22 mouse cellular contexts compared by ENCODE assay signal in the genomic region with DNA sequence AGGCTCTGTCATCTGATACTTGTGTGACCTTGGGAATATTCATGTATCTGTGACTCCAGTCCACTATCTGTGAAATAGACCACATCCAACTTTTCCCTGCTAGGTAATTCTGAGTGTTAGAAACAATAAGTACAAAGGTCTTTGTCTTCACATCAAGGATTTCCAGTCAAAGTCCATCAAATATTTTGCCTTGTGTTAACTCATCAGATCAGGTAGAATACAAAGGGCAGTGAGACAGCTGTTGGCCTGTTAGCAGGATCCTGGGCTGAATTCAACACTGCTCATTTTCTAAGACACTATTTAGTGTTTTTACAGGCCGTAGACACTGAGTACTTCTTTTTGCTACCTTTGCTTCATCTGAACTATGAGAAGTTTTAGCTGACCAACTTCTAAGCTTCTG.
DNase-seq lines count a peak whose midpoint lies in the region; ATAC-seq and TF ChIP-seq lines count a peak whose summit lies in the region.
"Had no signal": no experiment of that assay in that cellular context is flagged by ENCODE, and none has a peak within 500 bp of the region (broad histone marks: within the 10 kb centered on the region; RNA-seq: fewer than 3 reads in every experiment).

No protein-coding gene starts in this region.

- H3K9ac ChIP-seq in kidney, embryonic 14.5 days (ENCODE audit: low read depth, low read length): no peak overlapping the region

- no peaks in the 10 kb centered on the region for H3K9me3 ChIP-seq in kidney, embryonic 14.5 days (ENCODE audit: control insufficient read depth, low read length)
- H3K9me3 ChIP-seq: G1E had no signal

- no peak for TF ChIP-seq CTCF in kidney, adult 2 months (conservative IDR thresholded peaks at IDR 0.05; ENCODE audit: insufficient read depth, insufficient read length, low read depth, low read length)

- peak; percentile 68 for DNase-seq in kidney, adult 2 months
- DNase-seq in kidney, adult 18-20 months: no peak
- DNase-seq in kidney, adult 8-10 months: peak; percentile 4 to 41
- DNase-seq in kidney, postnatal 14 days: no peak
- DNase-seq in kidney, adult 9 months: peak; percentile 71
- peak; percentile 8 to 51 for DNase-seq in kidney, postnatal 36 days
- no peak for DNase-seq in kidney, adult 11 months
- DNase-seq: adrenal gland, adult 2 months; adrenal gland, adult 8-10 months; adrenal gland, postnatal 10 days; adrenal gland, postnatal 14 days; adrenal gland, postnatal 25 days; adrenal gland, postnatal 36 days; B cell, adult 2 months; cerebellum, adult 11 months; cerebellum, adult 11-12 months had no signal

- WGBS in kidney, adult 2 months: 59% methylated on average over 1 of the region's 1 CpGs
- WGBS in kidney, embryonic 14.5 days: 89% methylated on average over 1 of the region's 1 CpGs

- no peak for TF ChIP-seq POLR2A in kidney, adult 2 months (IDR thresholded peaks at IDR 0.05; ENCODE audit: low read depth, low read length)

- no peaks in the 10 kb centered on the region for H3K36me3 ChIP-seq in kidney, adult 2 months (ENCODE audit: control insufficient read depth, insufficient read depth, low read length)
- H3K36me3 ChIP-seq in kidney, embryonic 14.5 days (ENCODE audit: control insufficient read depth, insufficient read depth, low read length): no peaks in the 10 kb centered on the region
- H3K36me3 ChIP-seq: G1E had no signal

- no peaks in the 10 kb centered on the region for H3K4me1 ChIP-seq in kidney, adult 2 months (ENCODE audit: control insufficient read depth, insufficient read depth, low read length)
- H3K4me1 ChIP-seq in kidney, embryonic 14.5 days (ENCODE audit: control insufficient read depth, insufficient read depth, low read length): no peaks in the 10 kb centered on the region

- H3K4me3 ChIP-seq in kidney, adult 2 months (ENCODE audit: insufficient read depth, low read depth, low read length): no peak overlapping the region
- no peak overlapping the region for H3K4me3 ChIP-seq in kidney, embryonic 14.5 days (ENCODE audit: low read length)

- ATAC-seq in kidney, embryonic 14.5 days (ENCODE audit: low FRiP score, low TSS enrichment): no peak
- ATAC-seq: activated CD4-positive, CD25-positive, alpha-beta regulatory T cell, adult 4 months; CD4-positive, CD25-positive, alpha-beta regulatory T cell, adult 4 months; Patski had no signal

- no peak overlapping the region for H3K4me2 ChIP-seq in kidney, embryonic 14.5 days (replicated peaks; ENCODE audit: low read depth, low read length)

- no peak overlapping the region for H3K27ac ChIP-seq in kidney, adult 2 months (ENCODE audit: insufficient read depth, low read depth, low read length)
- H3K27ac ChIP-seq in kidney, embryonic 14.5 days (ENCODE audit: low read depth, low read length): no peak overlapping the region

- no peaks in the 10 kb centered on the region for H3K27me3 ChIP-seq in kidney, adult 2 months (replicated peaks; ENCODE audit: control insufficient read depth, insufficient read depth, low read length)
- no peaks in the 10 kb centered on the region for H3K27me3 ChIP-seq in kidney, embryonic 14.5 days (ENCODE audit: control insufficient read depth, insufficient read depth, low read length)
- H3K27me3 ChIP-seq: CH12.LX, Patski had no signal

Comparison
In these comparisons a context has a peak if more than half of its experiments do, and no peak if none do; other contexts are left out.
1. DNase-seq: peak in kidney, adult 2 months (single experiment), kidney, adult 8-10 months (2 of 2), kidney, adult 9 months (single experiment) and kidney, postnatal 36 days (2 of 2); none in kidney, adult 18-20 months (single experiment), kidney, postnatal 14 days (single experiment) and kidney, adult 11 months (single experiment).